Mouse (Mus musculus): Measurements from ENCODE around the gene Pemt. TPM values are rescaled to one million over a fixed set of nuclear protein-coding genes. Genes with fewer than 3 reads are reported as not detected.

Pemt gene
- polyA plus RNA-seq, 1 experiment from 2014 or later = 7.4 TPM

GRCm38 (mm10) chr11:59933943-59934342 is 112.3 kb downstream of the Pemt start:
- 49% methylated on average over 12 of the region's 12 CpGs for WGBS
- Histone ChIP-seq H3K4me1 (replicated peaks) (0 out of 2 replicates have a peak, but pooled peaks cover 7% of the 10 kb centered on the region), H3K27me3 (0 out of 2 replicates have a peak, but pooled peaks cover 6% of the 10 kb centered on the region), H3K9me3 (no peaks in the 10 kb centered on the region), H3K36me3 (no peaks in the 10 kb centered on the region), H3K9ac (0 out of 2 replicates have a peak overlapping the region, but pooled peaks have one; percentile 21), H3K4me2 (no peak overlapping the region), H3K27ac (no peak overlapping the region), H3K4me3 (no peak overlapping the region)
- no peak for ATAC-seq (ENCODE audit: low FRiP score)

DNA sequence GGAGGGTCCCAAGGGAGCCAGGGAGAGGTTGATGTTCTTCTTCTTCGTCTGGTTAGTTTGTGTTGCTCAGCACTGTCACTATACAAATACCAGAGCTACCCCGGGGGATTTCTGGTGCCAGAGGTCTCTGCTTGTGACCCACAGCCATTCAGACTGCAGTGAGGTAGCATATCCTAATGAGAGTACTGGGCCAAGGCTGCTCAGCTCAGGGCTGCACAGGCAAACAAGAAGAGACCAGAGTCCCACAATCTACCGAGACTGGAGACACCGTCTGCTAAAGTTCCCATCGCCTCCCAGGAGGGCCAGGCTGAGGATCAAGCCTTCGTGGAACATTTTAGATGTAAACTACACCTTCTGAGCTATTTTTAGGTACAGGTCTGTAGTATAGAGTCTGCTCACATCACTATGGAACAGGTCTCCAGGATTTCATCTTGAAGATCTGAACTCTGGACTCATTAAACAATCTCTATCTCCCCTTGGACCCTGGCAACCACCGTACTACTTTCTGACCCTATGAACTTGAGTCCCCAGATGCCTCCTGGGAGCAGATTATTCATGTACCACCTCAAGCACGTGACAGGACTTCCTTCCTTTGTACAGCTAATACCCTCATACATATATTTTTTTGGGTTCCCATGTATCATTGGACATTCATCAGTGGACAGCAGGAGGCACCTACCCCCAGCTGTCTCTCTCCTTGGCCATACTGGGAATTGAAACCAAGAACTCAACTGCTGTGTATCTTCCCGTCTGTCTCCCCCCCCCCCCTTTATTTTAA is 113.5 kb downstream of the Pemt start:
- H3K9ac ChIP-seq = no peak overlapping the region
- no peaks in the 10 kb centered on the region for H3K9me3 ChIP-seq
- H3K27me3 ChIP-seq = 0 out of 2 replicates have a peak, but pooled peaks cover 6% of the 10 kb centered on the region
- no peaks in the 10 kb centered on the region for H3K36me3 ChIP-seq
- H3K4me1 ChIP-seq (replicated peaks) = 0 out of 2 replicates have a peak, but pooled peaks cover 7% of the 10 kb centered on the region
- ATAC-seq (ENCODE audit: low FRiP score) = no peak
- no peak overlapping the region for H3K4me2 ChIP-seq
- no peak overlapping the region for H3K27ac ChIP-seq
- no peak overlapping the region for H3K4me3 ChIP-seq
- 68% methylated on average over 9 of the region's 9 CpGs for WGBS

DNA sequence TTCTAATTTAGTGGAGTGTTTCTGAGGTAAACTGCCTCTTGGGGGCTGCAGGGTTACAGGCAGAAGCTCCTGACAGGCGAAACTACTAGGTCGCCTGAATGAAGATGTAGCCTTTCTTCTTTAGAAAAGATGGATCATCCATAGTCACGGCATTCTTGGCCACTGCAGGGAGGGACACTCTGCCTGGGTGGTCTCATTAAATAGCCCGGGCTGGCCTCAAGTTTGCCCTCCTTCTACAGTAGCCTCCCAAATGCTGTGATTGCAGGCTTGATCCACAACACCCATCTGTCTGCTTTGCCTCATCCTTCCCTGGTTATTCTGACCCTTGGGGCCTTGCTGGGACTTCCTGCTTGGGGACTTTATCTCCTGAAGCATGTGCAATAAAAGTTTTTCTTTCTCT is 116.3 kb downstream of the Pemt start:
- H3K4me1 ChIP-seq (replicated peaks) = 0 out of 2 replicates have a peak, but pooled peaks cover 7% of the 10 kb centered on the region
- no peak overlapping the region for H3K9ac ChIP-seq
- no peaks in the 10 kb centered on the region for H3K36me3 ChIP-seq
- no peak for ATAC-seq (ENCODE audit: low FRiP score)
- H3K27ac ChIP-seq = no peak overlapping the region
- H3K9me3 ChIP-seq = no peaks in the 10 kb centered on the region
- H3K4me2 ChIP-seq = no peak overlapping the region
- WGBS = 29% methylated on average over 4 of the region's 4 CpGs
- H3K27me3 ChIP-seq = 0 out of 2 replicates have a peak, but pooled peaks cover 6% of the 10 kb centered on the region
- no peak overlapping the region for H3K4me3 ChIP-seq

- H3K9ac ChIP-seq = no peak overlapping the region
- H3K27ac ChIP-seq = no peak overlapping the region
- no peaks in the 10 kb centered on the region for H3K9me3 ChIP-seq
- H3K4me1 ChIP-seq (replicated peaks) = no peaks in the 10 kb centered on the region; the same call in 1 of the 2 replicates
- WGBS = 17% methylated on average over 7 of the region's 7 CpGs
- no peaks in the 10 kb centered on the region for H3K36me3 ChIP-seq
- 0 out of 2 replicates have a peak, but pooled peaks cover 2% of the 10 kb centered on the region for H3K27me3 ChIP-seq
- H3K4me3 ChIP-seq = no peak overlapping the region
- ATAC-seq (ENCODE audit: low FRiP score) = no peak
- H3K4me2 ChIP-seq = no peak overlapping the region
Observed at GRCm38 (mm10) chr11:59921265-59921664, 125.0 kb downstream of the Pemt start.

Other genes starting within 250 kb of the Pemt start
- gene Flcn, start 236.5 kb downstream of the Pemt start, polyA plus RNA-seq (2015; fragmentation: Nextera tagmentation; extraction: Ambion mirVana) = 39.6 and 41.0 TPM in 2 replicates
- gene Nt5m, start 207.0 kb downstream of the Pemt start, polyA plus RNA-seq (2015; fragmentation: Nextera tagmentation; extraction: Ambion mirVana) = 61.5 and 64.1 TPM in 2 replicates
- gene Cops3, start 206.7 kb downstream of the Pemt start, polyA plus RNA-seq (2015; fragmentation: Nextera tagmentation; extraction: Ambion mirVana) = 205 and 210 TPM in 2 replicates
- gene Med9, start 98.3 kb downstream of the Pemt start, polyA plus RNA-seq (2015; fragmentation: Nextera tagmentation; extraction: Ambion mirVana) = 33.9 and 34.1 TPM in 2 replicates
- 0.93 and 1.2 TPM in 2 replicates for gene Rasd1, start 81.5 kb downstream of the Pemt start, polyA plus RNA-seq (2015; fragmentation: Nextera tagmentation; extraction: Ambion mirVana)
- 32.6 and 32.7 TPM in 2 replicates for gene Rai1, start 58.5 kb upstream of the Pemt start, polyA plus RNA-seq (2015; fragmentation: Nextera tagmentation; extraction: Ambion mirVana)
- 38.2 and 43.9 TPM in 2 replicates for gene Srebf1, start 176.1 kb upstream of the Pemt start, polyA plus RNA-seq (2015; fragmentation: Nextera tagmentation; extraction: Ambion mirVana)

Measured in hindbrain, embryonic 13.5 days (tissue).